In genomic region chr7:120124844-120125243, GRCm38 (mm10) we compare ENCODE assay signal across 8 mouse cellular contexts. TPM values are rescaled to one million over a fixed set of nuclear protein-coding genes. Genes with fewer than 3 reads are reported as not detected.
DNase-seq lines count a peak whose midpoint lies in the region; ATAC-seq lines count a peak whose summit lies in the region.

No protein-coding gene starts in this region.

- H3K4me1 ChIP-seq in forebrain, embryonic 11.5 days (replicated peaks; ENCODE audit: control insufficient read depth, insufficient read depth, low read length): 0 out of 2 replicates have a peak, but pooled peaks cover 1% of the 10 kb centered on the region
- 0 out of 2 replicates have a peak, but pooled peaks cover 3% of the 10 kb centered on the region for H3K4me1 ChIP-seq in heart, embryonic 16.5 days (ENCODE audit: control insufficient read depth, insufficient read depth, low read length)
- H3K4me1 ChIP-seq in liver, embryonic 11.5 days (replicated peaks; ENCODE audit: control insufficient read depth, insufficient read depth, low read length): no peaks in the 10 kb centered on the region
- H3K4me1 ChIP-seq in neural tube, embryonic 11.5 days (ENCODE audit: control insufficient read depth, insufficient read depth, low read length): no peaks in the 10 kb centered on the region

- 2% methylated on average over 3 of the region's 3 CpGs for WGBS in forebrain, embryonic 11.5 days
- 1% methylated on average over 3 of the region's 3 CpGs for WGBS in heart, embryonic 16.5 days
- 5% methylated on average over 3 of the region's 3 CpGs for WGBS in liver, embryonic 11.5 days
- 4% methylated on average over 3 of the region's 3 CpGs for WGBS in neural tube, embryonic 11.5 days

- no peaks in the 10 kb centered on the region for H3K36me3 ChIP-seq in forebrain, embryonic 11.5 days (ENCODE audit: control insufficient read depth, insufficient read depth, low read length)
- H3K36me3 ChIP-seq in heart, embryonic 16.5 days (ENCODE audit: control insufficient read depth, insufficient read depth): peaks cover 8% of the 10 kb centered on the region
- no peaks in the 10 kb centered on the region for H3K36me3 ChIP-seq in liver, embryonic 11.5 days (ENCODE audit: control insufficient read depth, insufficient read depth, low read length)
- H3K36me3 ChIP-seq in neural tube, embryonic 11.5 days (ENCODE audit: control insufficient read depth, insufficient read depth, low read length): no peaks in the 10 kb centered on the region

- H3K9me3 ChIP-seq in forebrain, embryonic 11.5 days (ENCODE audit: control insufficient read depth, low read length): no peaks in the 10 kb centered on the region
- H3K9me3 ChIP-seq in heart, embryonic 16.5 days (replicated peaks; ENCODE audit: control insufficient read depth, low read length): no peaks in the 10 kb centered on the region
- no peaks in the 10 kb centered on the region for H3K9me3 ChIP-seq in liver, embryonic 11.5 days (ENCODE audit: control insufficient read depth, low read length)
- no peaks in the 10 kb centered on the region for H3K9me3 ChIP-seq in neural tube, embryonic 11.5 days (ENCODE audit: control insufficient read depth, low read length)

- H3K27me3 ChIP-seq in forebrain, embryonic 11.5 days (ENCODE audit: control insufficient read depth, insufficient read depth, low read length): no peaks in the 10 kb centered on the region
- H3K27me3 ChIP-seq in heart, embryonic 16.5 days (ENCODE audit: control insufficient read depth, insufficient read depth, low read length): no peaks in the 10 kb centered on the region
- H3K27me3 ChIP-seq in liver, embryonic 11.5 days (replicated peaks; ENCODE audit: control insufficient read depth, insufficient read depth, low read length): no peaks in the 10 kb centered on the region
- H3K27me3 ChIP-seq in neural tube, embryonic 11.5 days (ENCODE audit: control insufficient read depth, insufficient read depth, low read length): no peaks in the 10 kb centered on the region

- H3K4me2 ChIP-seq in forebrain, embryonic 11.5 days (ENCODE audit: low read depth, low read length, severe bottlenecking): no peak overlapping the region
- no peak overlapping the region for H3K4me2 ChIP-seq in heart, embryonic 16.5 days (ENCODE audit: low read depth, low read length)
- no peak overlapping the region for H3K4me2 ChIP-seq in liver, embryonic 11.5 days
- H3K4me2 ChIP-seq in neural tube, embryonic 11.5 days (ENCODE audit: low read depth): no peak overlapping the region

- peak; percentile 85 for DNase-seq in brain, adult 2 months (ENCODE audit: low read depth, low spot score)
- peak; percentile 77 for DNase-seq in forebrain, embryonic 11.5 days (ENCODE audit: low spot score)
- DNase-seq in kidney, postnatal 14 days: peak; percentile 83
- DNase-seq in liver, embryonic 11.5 days (ENCODE audit: low spot score): peak; percentile 58
- peak; percentile 80 for DNase-seq in neural tube, embryonic 11.5 days (ENCODE audit: low spot score)
- DNase-seq in testis, postnatal 14 days (ENCODE audit: low spot score): peak; percentile 41

- peak; percentile 56 for ATAC-seq in CD4-positive, CD25-positive, alpha-beta regulatory T cell, adult 4 months
- peak; percentile 82 for ATAC-seq in forebrain, embryonic 11.5 days (replicated peaks; ENCODE audit: low FRiP score)
- peak; percentile 54; the same call in 1 of the 2 replicates for ATAC-seq in heart, embryonic 16.5 days (replicated peaks; ENCODE audit: extremely low read depth, insufficient read depth, low FRiP score)
- ATAC-seq in liver, embryonic 11.5 days (replicated peaks; ENCODE audit: low FRiP score): peak; percentile 63
- peak; percentile 80; the same call in 1 of the 2 replicates for ATAC-seq in neural tube, embryonic 11.5 days (ENCODE audit: insufficient read depth, low FRiP score, low TSS enrichment)

- H3K4me3 ChIP-seq in forebrain, embryonic 11.5 days (ENCODE audit: low read depth, low read length): no peak overlapping the region
- H3K4me3 ChIP-seq in heart, embryonic 16.5 days (ENCODE audit: low read length): no peak overlapping the region
- H3K4me3 ChIP-seq in liver, embryonic 11.5 days (ENCODE audit: low read depth, low read length): no peak overlapping the region
- no peak overlapping the region for H3K4me3 ChIP-seq in neural tube, embryonic 11.5 days (ENCODE audit: low read depth, low read length)

- H3K9ac ChIP-seq in forebrain, embryonic 11.5 days (ENCODE audit: low read length): no peak overlapping the region
- H3K9ac ChIP-seq in heart, embryonic 16.5 days (ENCODE audit: low read length): no peak overlapping the region
- no peak overlapping the region for H3K9ac ChIP-seq in liver, embryonic 11.5 days (ENCODE audit: low read depth, low read length)
- H3K9ac ChIP-seq in neural tube, embryonic 11.5 days (ENCODE audit: low read length): no peak overlapping the region

- no peak overlapping the region for H3K27ac ChIP-seq in forebrain, embryonic 11.5 days (ENCODE audit: low read depth, low read length)
- no peak overlapping the region for H3K27ac ChIP-seq in heart, embryonic 16.5 days (ENCODE audit: low read length)
- H3K27ac ChIP-seq in liver, embryonic 11.5 days (ENCODE audit: low read depth, low read length): no peak overlapping the region
- no peak overlapping the region for H3K27ac ChIP-seq in neural tube, embryonic 11.5 days (ENCODE audit: low read depth, low read length)

RNA-seq across cellular contexts. Expression of gene Zp2, which starts 20.2 kb away (rescaled TPM):
- polyA plus RNA-seq in CD4-positive, CD25-positive, alpha-beta regulatory T cell, adult 4 months (2017; shearing (Covaris generic)): not detected
- polyA plus RNA-seq in forebrain, embryonic 11.5 days (2014; fragmentation: Nextera tagmentation; extraction: Ambion mirVana): not detected in 2 replicates
- polyA plus RNA-seq in heart, embryonic 16.5 days (2015; fragmentation: Nextera tagmentation; extraction: Ambion mirVana): not detected in 2 replicates
- polyA plus RNA-seq in liver, embryonic 11.5 days (2014; fragmentation: Nextera tagmentation; extraction: Ambion mirVana): not detected in 2 replicates
- not detected in 2 replicates for polyA plus RNA-seq in neural tube, embryonic 11.5 days (2014; fragmentation: Nextera tagmentation; extraction: Ambion mirVana)

RNA-seq across cellular contexts. Expression of gene Tmem159, which starts 22.7 kb away (rescaled TPM):
- polyA plus RNA-seq in CD4-positive, CD25-positive, alpha-beta regulatory T cell, adult 4 months (2017; shearing (Covaris generic)): 10 to 100 TPM in 1 of 2 experiments, 1 to 10 TPM in 1; 9.2 to 10.3 TPM
- 10.4 and 10.9 TPM in 2 replicates for polyA plus RNA-seq in forebrain, embryonic 11.5 days (2014; fragmentation: Nextera tagmentation; extraction: Ambion mirVana)
- 29.9 and 39.9 TPM in 2 replicates for polyA plus RNA-seq in heart, embryonic 16.5 days (2015; fragmentation: Nextera tagmentation; extraction: Ambion mirVana)
- polyA plus RNA-seq in liver, embryonic 11.5 days (2014; fragmentation: Nextera tagmentation; extraction: Ambion mirVana): 5.7 and 7.7 TPM in 2 replicates
- polyA plus RNA-seq in neural tube, embryonic 11.5 days (2014; fragmentation: Nextera tagmentation; extraction: Ambion mirVana): 16.6 and 20.5 TPM in 2 replicates

RNA-seq across cellular contexts. Expression of gene Dnah3, which starts 29.8 kb away (rescaled TPM):
- polyA plus RNA-seq in CD4-positive, CD25-positive, alpha-beta regulatory T cell, adult 4 months (2017; shearing (Covaris generic)): not detected
- 0.07 TPM in 1 of 2 replicates, not detected in the other for polyA plus RNA-seq in forebrain, embryonic 11.5 days (2014; fragmentation: Nextera tagmentation; extraction: Ambion mirVana)
- polyA plus RNA-seq in heart, embryonic 16.5 days (2015; fragmentation: Nextera tagmentation; extraction: Ambion mirVana): 0.12 and 0.32 TPM in 2 replicates
- polyA plus RNA-seq in liver, embryonic 11.5 days (2014; fragmentation: Nextera tagmentation; extraction: Ambion mirVana): not detected in 2 replicates
- polyA plus RNA-seq in neural tube, embryonic 11.5 days (2014; fragmentation: Nextera tagmentation; extraction: Ambion mirVana): 0.18 TPM in 1 of 2 replicates, not detected in the other

RNA-seq across cellular contexts. Expression of gene Anks4b, which starts 48.8 kb away (rescaled TPM):
- not detected for polyA plus RNA-seq in CD4-positive, CD25-positive, alpha-beta regulatory T cell, adult 4 months (2017; shearing (Covaris generic))
- polyA plus RNA-seq in forebrain, embryonic 11.5 days (2014; fragmentation: Nextera tagmentation; extraction: Ambion mirVana): 0.07 TPM in 1 of 2 replicates, not detected in the other
- 0.09 TPM in 1 of 2 replicates, not detected in the other for polyA plus RNA-seq in heart, embryonic 16.5 days (2015; fragmentation: Nextera tagmentation; extraction: Ambion mirVana)
- polyA plus RNA-seq in liver, embryonic 11.5 days (2014; fragmentation: Nextera tagmentation; extraction: Ambion mirVana): 1.2 and 1.9 TPM in 2 replicates
- polyA plus RNA-seq in neural tube, embryonic 11.5 days (2014; fragmentation: Nextera tagmentation; extraction: Ambion mirVana): not detected in 2 replicates
